Mouse (Mus musculus): ENCODE data around the gene Mindy4. TPM values are rescaled to one million over a fixed set of nuclear protein-coding genes. Genes with fewer than 3 reads are reported as not detected.

Mindy4 gene
- polyA plus RNA-seq, 1 experiment from 2014 or later: 8.9 TPM

GRCm38 (mm10) chr6:55207786-55208185 lies 4.6 kb downstream of the Mindy4 start:
- Histone ChIP-seq H3K4me2 (ENCODE audit: low read length) (no peak overlapping the region), H3K9ac (ENCODE audit: low read length) (no peak overlapping the region), H3K4me1 (ENCODE audit: control insufficient read depth in 2 of 2, insufficient read depth in 2 of 2, low read length in 2 of 2) (peaks cover 5 to 10% of the 10 kb centered on the region in 2 experiments; a peak in 3 of 4 replicates), H3K27ac (replicated peaks in 1 of 2; ENCODE audit: control insufficient read depth in 1 of 2, insufficient read depth in 1 of 2, low read depth in 2 of 2, low read length in 2 of 2) (no peak overlapping the region), H3K9me3 (ENCODE audit: control insufficient read depth, low read length) (no peaks in the 10 kb centered on the region), H3K27me3 (ENCODE audit: control insufficient read depth, insufficient read depth, low read length) (no peaks in the 10 kb centered on the region), H3K4me3 (ENCODE audit: control insufficient read depth in 1 of 2, insufficient read depth in 1 of 2, low read depth in 1 of 2, low read length in 2 of 2) (no peak overlapping the region), H3K36me3 (ENCODE audit: control insufficient read depth, insufficient read depth, low read length) (peaks cover 8% of the 10 kb centered on the region; the same call in 1 of the 2 replicates)
- ATAC-seq (ENCODE audit: insufficient number of reproducible peaks, insufficient read depth, low FRiP score, low read depth): no peak
- 81% methylated on average over 8 of the region's 8 CpGs for WGBS

GRCm38 (mm10) chr6:55210423-55211365 lies 7.5 kb downstream of the Mindy4 start:
- H3K9ac ChIP-seq (ENCODE audit: low read length): no peak overlapping the region
- no peak overlapping the region for H3K4me3 ChIP-seq (ENCODE audit: control insufficient read depth in 1 of 2, insufficient read depth in 1 of 2, low read depth in 1 of 2, low read length in 2 of 2)
- no peaks in the 10 kb centered on the region for H3K27me3 ChIP-seq (ENCODE audit: control insufficient read depth, insufficient read depth, low read length)
- H3K27ac ChIP-seq (replicated peaks in 1 of 2; ENCODE audit: control insufficient read depth in 1 of 2, insufficient read depth in 1 of 2, low read depth in 2 of 2, low read length in 2 of 2): peak overlapping the region in 1 of 2 experiments; percentile 50; a peak in 2 of 4 replicates
- ATAC-seq (ENCODE audit: insufficient number of reproducible peaks, insufficient read depth, low FRiP score, low read depth): no peak
- no peaks in the 10 kb centered on the region for H3K9me3 ChIP-seq (ENCODE audit: control insufficient read depth, low read length)
- peaks cover 0 to 6% of the 10 kb centered on the region in 2 experiments; a peak in 1 of 4 replicates for H3K4me1 ChIP-seq (ENCODE audit: control insufficient read depth in 2 of 2, insufficient read depth in 2 of 2, low read length in 2 of 2)
- no peak overlapping the region for H3K4me2 ChIP-seq (ENCODE audit: low read length)
- WGBS: 74% methylated on average over 15 of the region's 15 CpGs
- peaks cover 8% of the 10 kb centered on the region; the same call in 1 of the 2 replicates for H3K36me3 ChIP-seq (ENCODE audit: control insufficient read depth, insufficient read depth, low read length)

GRCm38 (mm10) chr6:55214541-55214940 lies 11.4 kb downstream of the Mindy4 start:
- H3K9me3 ChIP-seq (ENCODE audit: control insufficient read depth, low read length): no peaks in the 10 kb centered on the region
- no peaks in the 10 kb centered on the region for H3K27me3 ChIP-seq (ENCODE audit: control insufficient read depth, insufficient read depth, low read length)
- no peak overlapping the region for H3K27ac ChIP-seq (replicated peaks in 1 of 2; ENCODE audit: control insufficient read depth in 1 of 2, insufficient read depth in 1 of 2, low read depth in 2 of 2, low read length in 2 of 2)
- H3K4me3 ChIP-seq (ENCODE audit: control insufficient read depth in 1 of 2, insufficient read depth in 1 of 2, low read depth in 1 of 2, low read length in 2 of 2): no peak overlapping the region
- no peak for ATAC-seq (ENCODE audit: insufficient number of reproducible peaks, insufficient read depth, low FRiP score, low read depth)
- H3K36me3 ChIP-seq (ENCODE audit: control insufficient read depth, insufficient read depth, low read length): peaks cover 24% of the 10 kb centered on the region
- peaks cover 0 to 6% of the 10 kb centered on the region in 2 experiments; a peak in 1 of 4 replicates for H3K4me1 ChIP-seq (ENCODE audit: control insufficient read depth in 2 of 2, insufficient read depth in 2 of 2, low read length in 2 of 2)
- WGBS: 39% methylated on average over 3 of the region's 3 CpGs
- H3K9ac ChIP-seq (ENCODE audit: low read length): no peak overlapping the region
- H3K4me2 ChIP-seq (ENCODE audit: low read length): no peak overlapping the region

- no peaks in the 10 kb centered on the region for H3K27me3 ChIP-seq (ENCODE audit: control insufficient read depth, insufficient read depth, low read length)
- H3K4me3 ChIP-seq (ENCODE audit: control insufficient read depth in 1 of 2, insufficient read depth in 1 of 2, low read depth in 1 of 2, low read length in 2 of 2): no peak overlapping the region
- H3K9me3 ChIP-seq (ENCODE audit: control insufficient read depth, low read length): no peaks in the 10 kb centered on the region
- H3K36me3 ChIP-seq (ENCODE audit: control insufficient read depth, insufficient read depth, low read length): peaks cover 23% of the 10 kb centered on the region
- 77% methylated on average over 9 of the region's 9 CpGs for WGBS
- no peak overlapping the region for H3K4me2 ChIP-seq (ENCODE audit: low read length)
- H3K4me1 ChIP-seq (ENCODE audit: control insufficient read depth in 2 of 2, insufficient read depth in 2 of 2, low read length in 2 of 2): no peaks in the 10 kb centered on the region
- no peak overlapping the region for H3K27ac ChIP-seq (replicated peaks in 1 of 2; ENCODE audit: control insufficient read depth in 1 of 2, insufficient read depth in 1 of 2, low read depth in 2 of 2, low read length in 2 of 2)
- no peak overlapping the region for H3K9ac ChIP-seq (ENCODE audit: low read length)
- no peak for ATAC-seq (ENCODE audit: insufficient number of reproducible peaks, insufficient read depth, low FRiP score, low read depth)
Observed at GRCm38 (mm10) chr6:55218232-55218631, 15.0 kb downstream of the Mindy4 start.

GRCm38 (mm10) chr6:55223986-55224385 lies 20.8 kb downstream of the Mindy4 start:
- H3K27ac ChIP-seq (replicated peaks in 1 of 2; ENCODE audit: control insufficient read depth in 1 of 2, insufficient read depth in 1 of 2, low read depth in 2 of 2, low read length in 2 of 2): no peak overlapping the region
- peaks cover 25% of the 10 kb centered on the region for H3K36me3 ChIP-seq (ENCODE audit: control insufficient read depth, insufficient read depth, low read length)
- no peak overlapping the region for H3K4me2 ChIP-seq (ENCODE audit: low read length)
- no peaks in the 10 kb centered on the region for H3K4me1 ChIP-seq (ENCODE audit: control insufficient read depth in 2 of 2, insufficient read depth in 2 of 2, low read length in 2 of 2)
- no peaks in the 10 kb centered on the region for H3K27me3 ChIP-seq (ENCODE audit: control insufficient read depth, insufficient read depth, low read length)
- no peak overlapping the region for H3K4me3 ChIP-seq (ENCODE audit: control insufficient read depth in 1 of 2, insufficient read depth in 1 of 2, low read depth in 1 of 2, low read length in 2 of 2)
- no peaks in the 10 kb centered on the region for H3K9me3 ChIP-seq (ENCODE audit: control insufficient read depth, low read length)
- WGBS: 87% methylated on average over 8 of the region's 8 CpGs
- H3K9ac ChIP-seq (ENCODE audit: low read length): no peak overlapping the region
- ATAC-seq (ENCODE audit: insufficient number of reproducible peaks, insufficient read depth, low FRiP score, low read depth): no peak

- no peaks in the 10 kb centered on the region for H3K9me3 ChIP-seq (ENCODE audit: control insufficient read depth, low read length)
- no peak overlapping the region for H3K9ac ChIP-seq (ENCODE audit: low read length)
- 36% methylated on average over 8 of the region's 8 CpGs for WGBS
- H3K27me3 ChIP-seq (ENCODE audit: control insufficient read depth, insufficient read depth, low read length): no peaks in the 10 kb centered on the region
- H3K4me3 ChIP-seq (ENCODE audit: control insufficient read depth in 1 of 2, insufficient read depth in 1 of 2, low read depth in 1 of 2, low read length in 2 of 2): no peak overlapping the region
- H3K27ac ChIP-seq (replicated peaks in 1 of 2; ENCODE audit: control insufficient read depth in 1 of 2, insufficient read depth in 1 of 2, low read depth in 2 of 2, low read length in 2 of 2): peak overlapping the region in 1 of 2 experiments; percentile 58; a peak in 2 of 4 replicates
- H3K4me1 ChIP-seq (ENCODE audit: control insufficient read depth in 2 of 2, insufficient read depth in 2 of 2, low read length in 2 of 2): peaks cover 3 to 5% of the 10 kb centered on the region in 2 experiments; a peak in 3 of 4 replicates
- 0 out of 2 replicates have a peak, but pooled peaks have one; percentile 47 for ATAC-seq (ENCODE audit: insufficient number of reproducible peaks, insufficient read depth, low FRiP score, low read depth)
- H3K36me3 ChIP-seq (ENCODE audit: control insufficient read depth, insufficient read depth, low read length): peaks cover 8% of the 10 kb centered on the region; the same call in 1 of the 2 replicates
- no peak overlapping the region for H3K4me2 ChIP-seq (ENCODE audit: low read length)
Observed at GRCm38 (mm10) chr6:55230048-55230447, 26.9 kb downstream of the Mindy4 start.

- no peak overlapping the region for H3K4me3 ChIP-seq (ENCODE audit: control insufficient read depth in 1 of 2, insufficient read depth in 1 of 2, low read depth in 1 of 2, low read length in 2 of 2)
- 84% methylated on average over 7 of the region's 7 CpGs for WGBS
- no peak for ATAC-seq (ENCODE audit: insufficient number of reproducible peaks, insufficient read depth, low FRiP score, low read depth)
Observed at GRCm38 (mm10) chr6:55232101-55232500, 28.9 kb downstream of the Mindy4 start.

More at GRCm38 (mm10) chr6:55232101-55232500, 28.9 kb downstream of the Mindy4 start:
- H3K27ac ChIP-seq (replicated peaks in 1 of 2; ENCODE audit: control insufficient read depth in 1 of 2, insufficient read depth in 1 of 2, low read depth in 2 of 2, low read length in 2 of 2): no peak overlapping the region
- H3K4me1 ChIP-seq (ENCODE audit: control insufficient read depth in 2 of 2, insufficient read depth in 2 of 2, low read length in 2 of 2): peaks cover 3 to 5% of the 10 kb centered on the region in 2 experiments; a peak in 3 of 4 replicates
- no peaks in the 10 kb centered on the region for H3K27me3 ChIP-seq (ENCODE audit: control insufficient read depth, insufficient read depth, low read length)
- H3K9ac ChIP-seq (ENCODE audit: low read length): no peak overlapping the region
- H3K4me2 ChIP-seq (ENCODE audit: low read length): no peak overlapping the region
- H3K36me3 ChIP-seq (ENCODE audit: control insufficient read depth, insufficient read depth, low read length): 0 out of 2 replicates have a peak, but pooled peaks cover 6% of the 10 kb centered on the region
- no peaks in the 10 kb centered on the region for H3K9me3 ChIP-seq (ENCODE audit: control insufficient read depth, low read length)

Data from heart, embryonic 14.5 days (tissue).